Mouse (Mus musculus) spleen, postnatal 10 days (tissue): ENCODE measurements at regions not wholly inside any gene's neighbourhood (a gene's known extent, or its start where the extent isn't known, plus 50 kb on each side); places are given as distances from the start of the nearest gene placed in this dataset.

ENCODE experiments used
- DNase-seq, 2 experiments: peaks; one replicate each; pipeline ENCODE4 v3.0.0; 2021 to 2022; ENCODE audit warnings: low spot score in 2 of 2

GRCm38 (mm10) chr13:72691783-72692729 lies 63.4 kb downstream of the Irx2 start:
- DNase-seq = no peak

- no peak for DNase-seq
These were observed 78.8 kb downstream of the Irx2 start for GRCm38 (mm10) chr13:72707469-72707868.

- no peak for DNase-seq
These were observed 80.1 kb downstream of the Irx2 start for GRCm38 (mm10) chr13:72708728-72709127.

- no peak for DNase-seq
These were observed 81.4 kb downstream of the Irx2 start for GRCm38 (mm10) chr13:72710051-72710450.

- no peak for DNase-seq
These were observed 82.5 kb downstream of the Irx2 start for GRCm38 (mm10) chr13:72711136-72711535.

GRCm38 (mm10) chr13:72711842-72712330 lies 83.3 kb downstream of the Irx2 start:
- DNase-seq = no peak

GRCm38 (mm10) chr13:72714793-72715192 lies 86.2 kb downstream of the Irx2 start:
- no peak for DNase-seq

GRCm38 (mm10) chr13:72715959-72716680 lies 87.5 kb downstream of the Irx2 start:
- DNase-seq = no peak

- DNase-seq = no peak
These were observed 98.5 kb downstream of the Irx2 start for GRCm38 (mm10) chr13:72727126-72727525.

GRCm38 (mm10) chr13:72735916-72736315 lies 107.3 kb downstream of the Irx2 start:
- no peak for DNase-seq

GRCm38 (mm10) chr13:72736992-72737391 lies 108.4 kb downstream of the Irx2 start:
- no peak for DNase-seq

GRCm38 (mm10) chr13:72747187-72747586 lies 118.6 kb downstream of the Irx2 start:
- DNase-seq = no peak

GRCm38 (mm10) chr13:72755036-72755435 lies 126.4 kb downstream of the Irx2 start:
- no peak for DNase-seq

- DNase-seq = no peak
These were observed 133.9 kb downstream of the Irx2 start for GRCm38 (mm10) chr13:72762481-72762880.

- no peak for DNase-seq
These were observed 134.7 kb downstream of the Irx2 start for GRCm38 (mm10) chr13:72763337-72763736.

GRCm38 (mm10) chr13:72767306-72767705 lies 138.7 kb downstream of the Irx2 start:
- DNase-seq = no peak

GRCm38 (mm10) chr13:72769007-72769595 lies 140.5 kb downstream of the Irx2 start:
- DNase-seq = no peak

- DNase-seq = no peak
These were observed 154.6 kb downstream of the Irx2 start for GRCm38 (mm10) chr13:72783026-72783726.

GRCm38 (mm10) chr13:72783727-72784070 lies 155.1 kb downstream of the Irx2 start:
- DNase-seq = no peak

GRCm38 (mm10) chr13:72792695-72793094 lies 164.1 kb downstream of the Irx2 start:
- DNase-seq = no peak

GRCm38 (mm10) chr13:72800021-72800420 lies 171.4 kb downstream of the Irx2 start:
- DNase-seq = no peak

GRCm38 (mm10) chr13:72800546-72800945 lies 171.9 kb downstream of the Irx2 start:
- DNase-seq = no peak
